Mouse (Mus musculus): ENCODE data around the gene Cabin1.
A peak's percentile ranks its signal among the peaks of the same experiment; 100 is the strongest.

- TF ChIP-seq CTCF (IDR thresholded peaks at IDR 0.05) (peak; percentile 44; the same call in 1 of the 2 replicates), EP300 (IDR thresholded peaks at IDR 0.05) (no peak)
Observed at GRCm38 (mm10) chr10:75704212-75705185, 59.6 kb downstream of the Cabin1 start.
